Mouse (Mus musculus) forebrain, embryonic 16.5 days (tissue): Measurements from ENCODE around the gene Ssr2. TPM values are rescaled to one million over a fixed set of nuclear protein-coding genes. Genes with fewer than 3 reads are reported as not detected.

ENCODE experiments used
- ATAC-seq: fragments of 200-750 bp; cut with Nextera tagmentation; 2 replicates; pipeline ENCODE4 v1.8.0; 2017; ENCODE audit warnings: mild to moderate bottlenecking, moderate library complexity
- H3K27ac ChIP-seq: fragments of 300-500 bp; sonication (generic); 2 replicates; pipeline ENCODE4 v1.5.1; 2014; ENCODE audit warnings: low read length, control low read depth
- H3K27me3 ChIP-seq: fragments of 300-500 bp; sonication (generic); replicated peaks from 2 replicates; pipeline ENCODE4 v1.6.1; 2014; ENCODE audit warnings: low read length; ENCODE audit not compliant: control insufficient read depth, insufficient read depth
- H3K36me3 ChIP-seq: fragments of 300-500 bp; sonication (generic); 2 replicates; pipeline ENCODE4 v1.6.1; 2014; ENCODE audit not compliant: control insufficient read depth, insufficient read depth
- H3K4me1 ChIP-seq: fragments of 300-500 bp; sonication (generic); replicated peaks from 2 replicates; pipeline ENCODE4 v1.6.1; 2014; ENCODE audit warnings: low read length; ENCODE audit not compliant: control insufficient read depth, insufficient read depth
- H3K4me2 ChIP-seq: fragments of 300-500 bp; sonication (generic); 2 replicates; pipeline ENCODE4 v1.6.1; 2014; ENCODE audit warnings: mild to moderate bottlenecking, low read length, control low read depth
- H3K4me3 ChIP-seq: fragments of 300-500 bp; sonication (generic); replicated peaks from 2 replicates; pipeline ENCODE4 v1.5.1; 2014; ENCODE audit warnings: mild to moderate bottlenecking, low read length, control low read depth
- H3K9ac ChIP-seq: fragments of 300-500 bp; sonication (generic); replicated peaks from 2 replicates; pipeline ENCODE4 v1.6.1; 2014; ENCODE audit warnings: low read depth, low read length, control low read depth
- H3K9me3 ChIP-seq: fragments of 300-500 bp; sonication (generic); 2 replicates; pipeline ENCODE4 v1.6.1; 2016; ENCODE audit warnings: low read length; ENCODE audit not compliant: control insufficient read depth
- WGBS: fragments of 180-500 bp; shearing (Covaris S2); extraction: QIAGEN DNeasy Blood & Tissue Kit; methylation state at CpG from one replicate; pipeline ENCODE4 v1.1.7; 2014; 5-methylcytosine and 5-hydroxymethylcytosine counted together
- polyA plus RNA-seq: library from polyadenylated mRNA; unstranded; fragments of >200 nt; fragmentation: Nextera tagmentation; extraction: Ambion mirVana; gene quantifications from 2 replicates; pipeline ENCODE4 v1.2.1, GENCODE M21; 2015

Ssr2 gene
- polyA plus RNA-seq, 1 experiment from 2014 or later: 140 TPM

- H3K36me3 ChIP-seq: peaks cover 15% of the 10 kb centered on the region
- no peak overlapping the region for H3K4me2 ChIP-seq
- no peak for ATAC-seq
- H3K4me3 ChIP-seq: no peak overlapping the region
- peak overlapping the region; percentile 29 for H3K27ac ChIP-seq
- peaks cover 69% of the 10 kb centered on the region for H3K4me1 ChIP-seq
- H3K27me3 ChIP-seq: no peaks in the 10 kb centered on the region
- H3K9ac ChIP-seq: no peak overlapping the region
- WGBS: 50% methylated on average over 5 of the region's 5 CpGs
- no peaks in the 10 kb centered on the region for H3K9me3 ChIP-seq
These were observed 35.6 kb upstream of the Ssr2 start for GRCm38 (mm10) chr3:88540085-88540484.

- H3K27ac ChIP-seq: peak overlapping the region; percentile 54
- 39% methylated on average over 7 of the region's 7 CpGs for WGBS
- H3K4me1 ChIP-seq: peaks cover 52% of the 10 kb centered on the region
- no peak overlapping the region for H3K9ac ChIP-seq
- peaks cover 10% of the 10 kb centered on the region for H3K36me3 ChIP-seq
- no peak overlapping the region for H3K4me2 ChIP-seq
- H3K9me3 ChIP-seq: no peaks in the 10 kb centered on the region
- H3K4me3 ChIP-seq: no peak overlapping the region
- no peaks in the 10 kb centered on the region for H3K27me3 ChIP-seq
- ATAC-seq: peak; percentile 49
These were observed 33.9 kb upstream of the Ssr2 start for GRCm38 (mm10) chr3:88541622-88542401.

GRCm38 (mm10) chr3:88542486-88542885 is 33.2 kb upstream of the Ssr2 start:
- WGBS: 71% methylated on average over 4 of the region's 4 CpGs

GRCm38 (mm10) chr3:88543174-88543573 is 32.5 kb upstream of the Ssr2 start:
- no peak overlapping the region for H3K4me3 ChIP-seq
- H3K9ac ChIP-seq: no peak overlapping the region
- no peak for ATAC-seq
- H3K4me2 ChIP-seq: no peak overlapping the region
- no peak overlapping the region for H3K27ac ChIP-seq
- H3K27me3 ChIP-seq: no peaks in the 10 kb centered on the region
- H3K9me3 ChIP-seq: no peaks in the 10 kb centered on the region
- H3K36me3 ChIP-seq: 0 out of 2 replicates have a peak, but pooled peaks cover 2% of the 10 kb centered on the region
- H3K4me1 ChIP-seq: peaks cover 38% of the 10 kb centered on the region
- WGBS: 86% methylated on average over 8 of the region's 8 CpGs

More at GRCm38 (mm10) chr3:88542486-88542885, 33.2 kb upstream of the Ssr2 start:
- Histone ChIP-seq H3K4me1 (peaks cover 45% of the 10 kb centered on the region), H3K27me3 (no peaks in the 10 kb centered on the region), H3K4me2 (no peak overlapping the region), H3K4me3 (no peak overlapping the region), H3K9ac (no peak overlapping the region), H3K9me3 (no peaks in the 10 kb centered on the region), H3K36me3 (peaks cover 5% of the 10 kb centered on the region; the same call in 1 of the 2 replicates), H3K27ac (peak overlapping the region; percentile 54)
- ATAC-seq: no peak

- peaks cover 32% of the 10 kb centered on the region for H3K4me1 ChIP-seq
- 82% methylated on average over 5 of the region's 5 CpGs for WGBS
- no peak overlapping the region for H3K4me3 ChIP-seq
- H3K4me2 ChIP-seq: no peak overlapping the region
- H3K9me3 ChIP-seq: no peaks in the 10 kb centered on the region
- H3K36me3 ChIP-seq: 0 out of 2 replicates have a peak, but pooled peaks cover under 1% of the 10 kb centered on the region
- no peak overlapping the region for H3K9ac ChIP-seq
- no peak overlapping the region for H3K27ac ChIP-seq
- no peak for ATAC-seq
- H3K27me3 ChIP-seq: no peaks in the 10 kb centered on the region
These were observed 31.8 kb upstream of the Ssr2 start for GRCm38 (mm10) chr3:88543651-88544410.

DNA sequence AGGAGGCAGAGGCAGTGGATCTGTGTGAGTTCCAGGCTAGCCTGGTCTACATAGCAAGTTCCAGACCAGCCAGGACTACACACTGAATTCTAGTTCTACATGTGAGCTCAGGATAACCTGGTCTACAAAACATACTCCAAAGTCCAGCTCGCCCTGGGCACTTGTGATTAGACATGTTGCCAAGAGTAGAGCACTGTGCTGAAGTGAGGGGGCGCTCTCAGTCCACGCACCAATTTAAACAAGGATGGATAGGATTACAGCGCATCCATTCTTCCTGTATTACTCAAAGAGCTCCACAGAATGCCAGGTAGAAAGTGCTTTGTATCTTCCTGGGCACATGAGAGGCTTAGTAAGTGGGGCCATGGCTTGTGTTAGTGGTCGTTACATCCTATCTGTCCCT is 31.2 kb upstream of the Ssr2 start:
- H3K4me2 ChIP-seq: no peak overlapping the region
- no peak overlapping the region for H3K27ac ChIP-seq
- WGBS: 28% methylated on average over 5 of the region's 5 CpGs
- H3K4me1 ChIP-seq: peaks cover 27% of the 10 kb centered on the region
- H3K36me3 ChIP-seq: no peaks in the 10 kb centered on the region
- no peak overlapping the region for H3K4me3 ChIP-seq
- H3K27me3 ChIP-seq: no peaks in the 10 kb centered on the region
- no peak for ATAC-seq
- no peaks in the 10 kb centered on the region for H3K9me3 ChIP-seq
- no peak overlapping the region for H3K9ac ChIP-seq

- Histone ChIP-seq H3K4me3 (no peak overlapping the region), H3K27ac (no peak overlapping the region), H3K36me3 (no peaks in the 10 kb centered on the region), H3K9me3 (no peaks in the 10 kb centered on the region), H3K27me3 (no peaks in the 10 kb centered on the region), H3K4me1 (peaks cover 23% of the 10 kb centered on the region), H3K9ac (no peak overlapping the region), H3K4me2 (no peak overlapping the region)
- WGBS: 64% methylated on average over 20 of the region's 20 CpGs
- no peak for ATAC-seq
These were observed 30.6 kb upstream of the Ssr2 start for GRCm38 (mm10) chr3:88544955-88545591.

- no peak overlapping the region for H3K4me2 ChIP-seq
- H3K4me1 ChIP-seq: peaks cover 18% of the 10 kb centered on the region
- no peaks in the 10 kb centered on the region for H3K9me3 ChIP-seq
- no peak for ATAC-seq
- WGBS: 84% methylated on average over 6 of the region's 6 CpGs
- no peaks in the 10 kb centered on the region for H3K27me3 ChIP-seq
- no peak overlapping the region for H3K27ac ChIP-seq
- no peak overlapping the region for H3K9ac ChIP-seq
- H3K4me3 ChIP-seq: no peak overlapping the region
- H3K36me3 ChIP-seq: no peaks in the 10 kb centered on the region
These were observed 28.8 kb upstream of the Ssr2 start for GRCm38 (mm10) chr3:88546674-88547418.
